Mouse (Mus musculus) mature B cell (primary cell): ENCODE data around the gene Gp9.

Source experiments
- in situ Hi-C: fragments of 300-500 bp; cut with MboI; formaldehyde crosslinking; loops from 2 replicates; pipeline ENCODE4 v1.14.3; 2019

Gene Gp9

DNA sequence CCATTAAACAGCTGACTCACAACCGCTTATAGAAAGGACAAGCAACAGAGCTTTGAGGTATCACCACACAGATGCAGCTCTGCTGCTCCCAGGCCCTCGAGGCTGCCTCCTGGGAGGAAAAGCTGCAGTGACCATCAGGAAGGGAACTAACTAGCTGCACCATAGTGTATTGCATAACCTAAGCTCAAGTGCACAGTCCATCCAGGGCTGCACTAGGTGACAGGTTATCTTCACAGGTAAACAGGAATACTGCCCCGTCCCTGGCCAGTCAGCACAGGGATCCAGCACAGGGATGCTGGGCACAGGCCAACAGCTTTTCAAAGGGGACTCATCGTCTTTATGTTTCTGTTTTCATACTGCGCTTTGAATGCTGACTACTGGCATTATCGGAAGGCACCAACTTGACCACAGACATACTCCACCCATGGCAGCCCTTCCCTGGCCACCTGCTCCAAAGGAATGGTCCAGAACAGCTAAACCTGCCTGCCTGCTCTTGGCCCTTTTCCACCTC lies 31.8 kb downstream of the Gp9 start:
- in situ Hi-C loops: no loop called here

DNA sequence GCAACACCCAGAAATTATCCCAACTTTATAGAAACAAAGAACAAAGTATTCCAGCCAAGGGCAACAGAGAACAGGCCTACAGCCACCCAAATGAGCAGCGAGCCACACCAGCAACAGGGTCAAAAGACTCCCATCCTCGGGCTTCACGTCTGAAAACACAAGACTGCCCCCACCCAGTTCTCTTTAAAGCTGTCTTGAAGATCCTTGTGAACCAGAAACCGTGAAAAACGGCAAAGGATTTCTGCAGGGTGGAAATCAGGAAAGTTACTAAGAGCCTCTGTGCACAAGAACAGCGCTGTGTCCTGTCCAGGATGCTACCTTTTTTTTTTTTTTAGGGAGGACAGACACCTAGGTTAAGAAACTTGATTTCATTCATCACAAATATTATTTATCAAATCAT lies 32.4 kb downstream of the Gp9 start:
- in situ Hi-C loops: no loop called here

GRCm38 (mm10) chr6:87810713-87811669 lies 33.1 kb downstream of the Gp9 start:
- in situ Hi-C loops: no loop called here

DNA sequence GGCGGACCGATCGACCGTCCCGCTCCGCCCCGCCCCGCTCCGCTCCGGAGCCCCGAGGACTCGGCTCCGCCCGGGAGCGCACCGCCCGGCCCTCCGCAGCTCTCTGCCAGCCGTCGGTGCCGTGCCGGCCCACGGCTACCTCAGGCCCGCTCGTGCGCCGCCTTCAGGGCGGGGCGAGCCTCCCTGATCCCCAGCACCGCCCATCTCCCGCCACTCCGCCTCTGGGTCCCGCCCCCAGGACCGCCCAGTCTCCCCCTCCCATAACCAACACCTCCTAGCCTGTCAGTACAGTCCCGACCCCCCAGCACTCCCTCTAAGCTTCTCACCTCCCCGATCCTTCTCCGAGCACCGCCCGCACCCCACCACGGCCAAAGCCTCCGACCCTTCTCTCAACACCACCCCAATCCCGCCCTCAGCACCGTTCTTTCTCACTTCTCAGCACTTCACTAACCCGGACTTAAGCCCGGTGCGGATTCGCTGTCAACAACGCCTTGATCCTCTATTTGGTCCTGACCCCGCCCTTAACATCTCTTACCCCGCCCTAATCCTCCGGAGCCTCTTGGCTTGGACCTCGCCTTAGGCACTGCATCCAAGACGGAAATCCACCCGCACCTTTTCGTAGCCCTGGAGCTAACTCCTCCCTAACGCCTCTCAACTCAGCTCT lies 33.9 kb downstream of the Gp9 start, which contains the start of gene Rab43:
Gene Rab43 (minus strand): TSS at position 490 of the 664 bp plus-strand sequence.
- in situ Hi-C loops: no loop called here

DNA sequence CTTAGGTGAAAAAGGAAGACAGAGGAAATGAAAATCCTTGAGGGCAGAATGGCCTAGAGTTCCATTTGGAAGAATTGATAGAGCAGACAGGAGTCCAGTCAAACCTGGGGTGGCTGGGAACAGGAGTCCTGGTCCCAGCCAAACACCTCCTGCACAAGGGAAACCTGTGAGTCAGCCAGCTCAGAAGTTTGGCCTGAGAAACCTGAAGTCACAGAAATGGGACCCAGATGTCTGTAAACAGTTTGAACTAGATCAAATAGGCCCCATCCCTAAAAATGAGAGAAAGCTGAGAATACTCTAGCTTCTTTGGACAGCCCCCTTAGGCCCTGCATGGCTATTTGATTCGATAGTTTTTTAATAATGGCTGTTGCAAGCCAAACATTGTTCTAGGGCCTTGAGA lies 34.8 kb downstream of the Gp9 start:
- in situ Hi-C loops: no loop called here

- in situ Hi-C loops: no loop called here
These were observed 36.6 kb downstream of the Gp9 start for GRCm38 (mm10) chr6:87814486-87814885.

DNA sequence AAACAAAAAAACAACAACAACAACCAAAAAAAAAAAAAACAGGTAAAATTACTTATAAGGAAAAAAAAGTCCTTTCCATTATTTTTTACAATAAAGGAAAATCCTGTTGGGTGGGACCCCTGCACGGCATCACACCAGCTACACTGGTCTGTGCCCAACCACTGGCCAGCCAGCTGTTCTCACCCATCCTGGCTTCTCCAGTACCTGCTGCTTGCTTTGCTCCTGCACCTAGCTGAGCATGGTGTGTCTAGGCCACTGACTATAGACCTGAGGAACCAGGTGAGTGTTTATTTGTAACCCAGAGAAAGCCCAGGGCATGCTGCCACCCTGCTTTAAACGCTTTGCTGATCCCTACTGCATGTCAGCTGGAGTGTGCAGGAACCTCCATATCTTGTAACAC lies 42.5 kb downstream of the Gp9 start:
- in situ Hi-C loops: no loop called here
